17 mouse cellular contexts compared by ENCODE assay signal in the genomic region with DNA sequence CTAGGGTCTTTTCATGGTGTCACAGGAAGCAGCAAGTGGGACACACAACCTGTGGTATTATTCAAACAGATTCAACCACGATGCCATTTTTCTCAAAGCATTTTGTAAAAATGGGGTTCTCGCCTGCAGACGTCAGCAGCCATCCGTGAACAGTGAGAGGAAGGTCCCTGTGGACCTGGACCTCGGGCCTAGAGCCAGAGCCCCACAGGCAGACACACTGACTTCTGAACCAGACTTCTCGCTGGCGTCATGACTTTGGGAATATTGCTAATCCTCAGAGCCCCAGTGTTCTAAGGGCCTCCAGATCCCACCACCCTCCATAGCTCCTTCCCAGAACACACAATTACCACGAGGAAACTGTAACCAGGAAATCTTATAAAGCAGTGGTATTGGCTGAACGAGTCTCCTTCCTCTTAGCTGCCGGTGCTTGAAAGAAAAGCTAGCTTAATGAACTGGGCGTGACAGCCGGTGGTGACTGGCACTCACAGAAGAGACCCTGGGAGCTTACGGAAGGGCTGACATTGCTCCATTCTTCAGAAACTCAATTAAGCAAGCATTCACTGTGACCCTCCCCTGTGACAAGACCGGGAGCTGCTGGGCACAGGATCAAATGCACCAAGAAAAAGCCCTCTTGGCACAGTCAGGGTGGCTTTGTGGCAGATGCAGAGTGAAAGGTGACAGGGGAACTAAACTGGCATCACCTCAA. TPM values are rescaled to one million over a fixed set of nuclear protein-coding genes. Genes with fewer than 3 reads are reported as not detected.
A peak's percentile ranks its signal among the peaks of the same experiment; 100 is the strongest.
DNase-seq lines count a peak whose midpoint lies in the region; ATAC-seq and TF ChIP-seq lines count a peak whose summit lies in the region.
"Had no signal": no experiment of that assay in that cellular context is flagged by ENCODE, and none has a peak within 500 bp of the region (broad histone marks: within the 10 kb centered on the region; RNA-seq: fewer than 3 reads in every experiment).

No protein-coding gene starts in this region.

- intact Hi-C loops in heart, adult 2 months (cut with DNase I), result no loop called here
- intact Hi-C loops in heart, postnatal 36 days (cut with DNase I), result no loop called here
- intact Hi-C loops in left cerebral cortex, postnatal 4 days (cut with DNase I), result no loop called here

- peak; percentile 63 for ATAC-seq in forebrain, embryonic 16.5 days

- WGBS in heart, adult 2 months, result 29% methylated on average over 14 of the region's 14 CpGs
- 12% methylated on average over 14 of the region's 14 CpGs for WGBS in forebrain, embryonic 16.5 days

- H3K4me3 ChIP-seq in heart, adult 2 months, result no peak overlapping the region
- H3K4me3 ChIP-seq in forebrain, embryonic 16.5 days (replicated peaks; ENCODE audit: low read length), result no peak overlapping the region
- H3K4me3 ChIP-seq: liver, embryonic 13.5 days had no signal

- H3K4me2 ChIP-seq in forebrain, embryonic 16.5 days (ENCODE audit: low read length), result peak overlapping the region; percentile 26
- H3K4me2 ChIP-seq: liver, embryonic 13.5 days had no signal

- H3K27me3 ChIP-seq in heart, adult 2 months (ENCODE audit: control insufficient read depth, insufficient read depth, low read length), result no peaks in the 10 kb centered on the region
- no peaks in the 10 kb centered on the region for H3K27me3 ChIP-seq in forebrain, embryonic 16.5 days (replicated peaks; ENCODE audit: control insufficient read depth, insufficient read depth, low read length)
- H3K27me3 ChIP-seq: liver, embryonic 13.5 days had no signal

- no peaks in the 10 kb centered on the region for H3K9me3 ChIP-seq in forebrain, embryonic 16.5 days (ENCODE audit: control insufficient read depth, low read length)
- H3K9me3 ChIP-seq: liver, embryonic 13.5 days had no signal

- TF ChIP-seq CTCF in heart, adult 2 months (IDR thresholded peaks at IDR 0.05), result no peak

- H3K9ac ChIP-seq in heart, adult 2 months (ENCODE audit: low read depth, low read length), result 0 out of 2 replicates have a peak overlapping the region, but pooled peaks have one; percentile 8
- 0 out of 2 replicates have a peak overlapping the region, but pooled peaks have one; percentile 7 for H3K9ac ChIP-seq in forebrain, embryonic 16.5 days (replicated peaks; ENCODE audit: low read depth, low read length)
- H3K9ac ChIP-seq: liver, embryonic 13.5 days had no signal

- DNase-seq in heart, adult 2 months, result no peak
- DNase-seq in heart, postnatal 36 days, result no peak
- peak; percentile 7 for DNase-seq in left cerebral cortex, postnatal 4 days
- no peak for DNase-seq in left cerebral cortex, adult 8-10 months (ENCODE audit: low spot score in 2 of 2)
- peak; percentile 25 for DNase-seq in retina, postnatal 1 day
- DNase-seq in ovary, postnatal 10 days (ENCODE audit: low spot score), result no peak
- no peak for DNase-seq in B cell, adult 2 months
- DNase-seq: cerebellum, postnatal 14 days; heart, adult 18-20 months; heart, postnatal 14 days; liver, embryonic 13.5 days; right cerebral cortex, postnatal 14 days had no signal

- H3K79me2 ChIP-seq in heart, adult 2 months (replicated peaks; ENCODE audit: control insufficient read depth, insufficient read depth, low read length), result no peaks in the 10 kb centered on the region

- no peak for TF ChIP-seq EP300 in heart, adult 2 months (IDR thresholded peaks at IDR 0.05; ENCODE audit: insufficient read depth, low read depth, low read length)

- peaks cover 3% of the 10 kb centered on the region; the same call in 1 of the 2 replicates for H3K4me1 ChIP-seq in heart, adult 2 months (ENCODE audit: control insufficient read depth, insufficient read depth, low read length)
- H3K4me1 ChIP-seq in forebrain, embryonic 16.5 days (replicated peaks; ENCODE audit: control insufficient read depth, insufficient read depth, low read length), result peaks cover 7% of the 10 kb centered on the region
- H3K4me1 ChIP-seq: liver, embryonic 13.5 days had no signal

- TF ChIP-seq POLR2A in heart, adult 2 months (IDR thresholded peaks at IDR 0.05; ENCODE audit: insufficient read depth, low read depth, low read length), result no peak

- no peak overlapping the region; the same call in 1 of the 2 replicates for H3K27ac ChIP-seq in heart, adult 2 months
- H3K27ac ChIP-seq in forebrain, embryonic 16.5 days (ENCODE audit: low read length), result no peak overlapping the region
- H3K27ac ChIP-seq: liver, embryonic 13.5 days had no signal

- H3K36me3 ChIP-seq in heart, adult 2 months (ENCODE audit: control insufficient read depth, insufficient read depth, low read length), result no peaks in the 10 kb centered on the region
- no peaks in the 10 kb centered on the region for H3K36me3 ChIP-seq in forebrain, embryonic 16.5 days (ENCODE audit: control insufficient read depth, insufficient read depth)
- H3K36me3 ChIP-seq: liver, embryonic 13.5 days had no signal

RNA-seq across cellular contexts. Expression of a gene that starts 2.0 kb away (rescaled TPM):
- total RNA-seq in heart, adult 2 months (2021), result not detected
- polyA plus RNA-seq in heart, adult 2 months (2012; rRNA removed), result not detected in 2 replicates
- not detected for total RNA-seq in heart, postnatal 36 days (2021)
- total RNA-seq in left cerebral cortex, postnatal 4 days (2021), result not detected
- under 1 TPM in 1 of 4 experiments, not detected in 3; 0.11 TPM for total RNA-seq in left cerebral cortex, adult 8-10 months (2022)
- polyA plus RNA-seq in forebrain, embryonic 16.5 days (2015; fragmentation: Nextera tagmentation; extraction: Ambion mirVana), result 0.19 TPM in 1 of 2 replicates, not detected in the other
- total RNA-seq: ES-E14; heart, postnatal 14 days; neutrophil, adult 5-6 weeks had no signal
- polyA plus RNA-seq: liver, embryonic 13.5 days had no signal

RNA-seq across cellular contexts. Expression of a gene that starts 11.1 kb away (rescaled TPM):
- total RNA-seq in heart, adult 2 months (2021), result not detected
- polyA plus RNA-seq in heart, adult 2 months (2012; rRNA removed), result 0.18 TPM in 1 of 2 replicates, not detected in the other
- total RNA-seq in heart, postnatal 36 days (2021), result not detected
- not detected for total RNA-seq in left cerebral cortex, postnatal 4 days (2021)
- total RNA-seq in left cerebral cortex, adult 8-10 months (2022), result not detected
- polyA plus RNA-seq in forebrain, embryonic 16.5 days (2015; fragmentation: Nextera tagmentation; extraction: Ambion mirVana), result not detected in 2 replicates
- total RNA-seq: ES-E14; heart, adult 18-20 months; heart, postnatal 14 days; layer of hippocampus, adult 18-20 months; left cerebral cortex, postnatal 25 days; neutrophil, adult 5-6 weeks had no signal
- polyA plus RNA-seq: liver, embryonic 13.5 days had no signal

RNA-seq across cellular contexts. Expression of a gene that starts 20.0 kb away (rescaled TPM):
- total RNA-seq in heart, adult 2 months (2021), result not detected
- 0.12 TPM in 1 of 2 replicates, not detected in the other for polyA plus RNA-seq in heart, adult 2 months (2012; rRNA removed)
- total RNA-seq in heart, postnatal 36 days (2021), result not detected
- total RNA-seq in left cerebral cortex, postnatal 4 days (2021), result not detected
- total RNA-seq in left cerebral cortex, adult 8-10 months (2022), result under 1 TPM in 1 of 4 experiments, not detected in 3; 0.37 TPM
- not detected in 2 replicates for polyA plus RNA-seq in forebrain, embryonic 16.5 days (2015; fragmentation: Nextera tagmentation; extraction: Ambion mirVana)
- total RNA-seq: ES-E14; heart, adult 18-20 months; heart, postnatal 14 days; layer of hippocampus, adult 18-20 months; left cerebral cortex, postnatal 25 days; neutrophil, adult 5-6 weeks had no signal

RNA-seq across cellular contexts. Expression of a gene that starts 37.1 kb away (rescaled TPM):
- 10 to 100 TPM; 62.1 to 73.6 TPM for total RNA-seq in heart, adult 2 months (2021)
- polyA plus RNA-seq in heart, adult 2 months (2012; rRNA removed), result 93.0 and 118 TPM in 2 replicates
- 10 to 100 TPM; 67.9 to 68.2 TPM for total RNA-seq in heart, postnatal 36 days (2021)
- 10 to 100 TPM; 57.9 to 64.0 TPM for total RNA-seq in left cerebral cortex, postnatal 4 days (2021)
- 10 to 100 TPM; 61.9 to 70.2 (median 63.6) TPM for total RNA-seq in left cerebral cortex, adult 8-10 months (2022)
- 208 and 220 TPM in 2 replicates for polyA plus RNA-seq in forebrain, embryonic 16.5 days (2015; fragmentation: Nextera tagmentation; extraction: Ambion mirVana)

RNA-seq across cellular contexts. Expression of a gene that starts 49.5 kb away (rescaled TPM):
- total RNA-seq in heart, adult 2 months (2021), result under 1 TPM; 0.26 to 0.39 TPM
- 0.12 and 0.79 TPM in 2 replicates for polyA plus RNA-seq in heart, adult 2 months (2012; rRNA removed)
- under 1 TPM; 0.64 to 0.70 TPM for total RNA-seq in heart, postnatal 36 days (2021)
- 1 to 10 TPM; 1.0 to 1.3 TPM for total RNA-seq in left cerebral cortex, postnatal 4 days (2021)
- 1 to 10 TPM; 1.3 to 1.9 (median 1.7) TPM for total RNA-seq in left cerebral cortex, adult 8-10 months (2022)
- 2.4 and 2.8 TPM in 2 replicates for polyA plus RNA-seq in forebrain, embryonic 16.5 days (2015; fragmentation: Nextera tagmentation; extraction: Ambion mirVana)
- total RNA-seq: neutrophil, adult 5-6 weeks had no signal

Comparison
In these comparisons a context has a peak if more than half of its experiments do, and no peak if none do; other contexts are left out.
1. DNase-seq: peak in left cerebral cortex, postnatal 4 days (single experiment) and retina, postnatal 1 day (single experiment); none in heart, adult 2 months (0 of 2), heart, postnatal 36 days (0 of 2), left cerebral cortex, adult 8-10 months (0 of 2), ovary, postnatal 10 days (single experiment) and B cell, adult 2 months (0 of 2).